Mouse (Mus musculus) spleen, adult 2 months (tissue): ENCODE results near the gene Kazald1. TPM values are rescaled to one million over a fixed set of nuclear protein-coding genes. Genes with fewer than 3 reads are reported as not detected.
"Not testable (repeated sequence)": the region's sequence is repeated elsewhere in the genome, so short reads cannot be mapped to it uniquely, and the experiment has no call there.

Experiments
- DNase-seq, 2 experiments: peaks; one replicate each; pipeline versions ENCODE4 v3.0.0 to v3.0.0-alpha.2; 2012 to 2021; ENCODE audit warnings: low spot score in 2 of 2, low read depth in 1 of 2
- H3K27ac ChIP-seq: fragments of 200-500 bp; 2 replicates; pipeline ENCODE4 v1.5.1; 2012; ENCODE audit warnings: low read length, inconsistent platforms; ENCODE audit not compliant: insufficient read depth
- H3K27me3 ChIP-seq: fragments of 200-500 bp; 2 replicates; pipeline ENCODE4 v1.6.1; 2012; ENCODE audit warnings: mild to moderate bottlenecking, moderate library complexity, low read length, inconsistent platforms; ENCODE audit not compliant: control insufficient read depth, insufficient read depth
- H3K36me3 ChIP-seq: fragments of 200-500 bp; 2 replicates; pipeline ENCODE4 v1.6.1; 2012; ENCODE audit warnings: mild to moderate bottlenecking, low read length, inconsistent platforms; ENCODE audit not compliant: control insufficient read depth, insufficient read depth
- H3K4me1 ChIP-seq: fragments of 200-500 bp; 2 replicates; pipeline ENCODE4 v1.6.1; 2011; ENCODE audit warnings: inconsistent platforms; ENCODE audit not compliant: control insufficient read depth, insufficient read depth, insufficient read length
- H3K4me3 ChIP-seq: fragments of 200-500 bp; 2 replicates; pipeline ENCODE4 v1.5.1; 2011; ENCODE audit warnings: mild to moderate bottlenecking, inconsistent platforms; ENCODE audit not compliant: insufficient read depth, insufficient read length; ENCODE audit errors: extremely low read depth
- CTCF ChIP-seq: fragments of 200-500 bp; IDR thresholded peaks from 2 replicates; pipeline ENCODE4 v1.5.1; 2011; ENCODE audit warnings: mild to moderate bottlenecking, inconsistent platforms; ENCODE audit not compliant: insufficient read depth, insufficient read length, insufficient replicate concordance; ENCODE audit errors: extremely low read depth
- POLR2A ChIP-seq: fragments of 200-500 bp; IDR thresholded peaks from 2 replicates; pipeline ENCODE4 v1.6.1; 2011; ENCODE audit warnings: low read depth, low read length, inconsistent platforms
- WGBS: fragments of 180-500 bp; shearing (Covaris S2); methylation state at CpG from one replicate; pipeline ENCODE4 v1.1.7; 2018; 5-methylcytosine and 5-hydroxymethylcytosine counted together
- polyA plus RNA-seq: library from polyadenylated mRNA; depleted of rRNA; stranded (reverse); fragments of >200 nt; gene quantifications from 2 replicates; pipeline ENCODE4 v1.2.3, GENCODE M21; 2012

Gene Kazald1
- polyA plus RNA-seq, 1 experiment, result 63.8 TPM

- Histone ChIP-seq H3K27me3 (no peaks in the 10 kb centered on the region), H3K4me1 (no peaks in the 10 kb centered on the region; the same call in 1 of the 2 replicates), H3K27ac (no peak overlapping the region), H3K36me3 (no peaks in the 10 kb centered on the region), H3K4me3 (no peak overlapping the region)
- TF ChIP-seq POLR2A, result no peak
- peak; percentile 58; the same call in 1 of the 2 replicates for TF ChIP-seq CTCF
- WGBS, result 40% methylated on average over 20 of the region's 20 CpGs
- peak in 1 of 2 experiments; percentile 48 for DNase-seq
These were observed 44.0 kb upstream of the Kazald1 start for GRCm38 (mm10) chr19:45030746-45031693.

- Histone ChIP-seq H3K36me3 (no peaks in the 10 kb centered on the region), H3K4me3 (no peak overlapping the region), H3K27me3 (no peaks in the 10 kb centered on the region), H3K4me1 (no peaks in the 10 kb centered on the region), H3K27ac (no peak overlapping the region)
- TF ChIP-seq POLR2A, result no peak
- peak; percentile 78; the same call in 1 of the 2 replicates for TF ChIP-seq CTCF
- peak in 1 of 2 experiments; percentile 47 for DNase-seq
- 29% methylated on average over 4 of the region's 4 CpGs for WGBS
These were observed 43.3 kb upstream of the Kazald1 start for GRCm38 (mm10) chr19:45031780-45032179.

GRCm38 (mm10) chr19:45032570-45033332 lies 42.3 kb upstream of the Kazald1 start:
- TF ChIP-seq CTCF (no peak), POLR2A (no peak)
- H3K27ac ChIP-seq, result no peak overlapping the region
- H3K27me3 ChIP-seq, result no peaks in the 10 kb centered on the region
- no peaks in the 10 kb centered on the region for H3K4me1 ChIP-seq
- 61% methylated on average over 17 of the region's 17 CpGs for WGBS
- H3K36me3 ChIP-seq, result no peaks in the 10 kb centered on the region
- no peak for DNase-seq
- H3K4me3 ChIP-seq, result no peak overlapping the region

- no peak overlapping the region for H3K27ac ChIP-seq
- no peaks in the 10 kb centered on the region for H3K36me3 ChIP-seq
- H3K4me1 ChIP-seq, result no peaks in the 10 kb centered on the region
- TF ChIP-seq POLR2A, result no peak
- peak; percentile 33; the same call in 1 of the 2 replicates for TF ChIP-seq CTCF
- no peaks in the 10 kb centered on the region for H3K27me3 ChIP-seq
- peak in 1 of 2 experiments; percentile 45 for DNase-seq
- no peak overlapping the region for H3K4me3 ChIP-seq
- WGBS, result 53% methylated on average over 15 of the region's 16 CpGs
These were observed 38.2 kb upstream of the Kazald1 start for GRCm38 (mm10) chr19:45036867-45037266.

- not testable (repeated sequence) for H3K27me3 ChIP-seq
These were observed 36.8 kb upstream of the Kazald1 start for GRCm38 (mm10) chr19:45038198-45038597.

GRCm38 (mm10) chr19:45040214-45040613 lies 34.8 kb upstream of the Kazald1 start:
- 74% methylated on average over 13 of the region's 13 CpGs for WGBS

More at GRCm38 (mm10) chr19:45038198-45038597, 36.8 kb upstream of the Kazald1 start:
- not testable (repeated sequence) for H3K4me1 ChIP-seq, H3K4me3 ChIP-seq, DNase-seq, H3K27ac ChIP-seq, H3K36me3 ChIP-seq
- 89% methylated on average over 7 of the region's 7 CpGs for WGBS

More at GRCm38 (mm10) chr19:45040214-45040613, 34.8 kb upstream of the Kazald1 start:
- Histone ChIP-seq H3K4me3 (no peak overlapping the region), H3K27me3 (no peaks in the 10 kb centered on the region), H3K4me1 (no peaks in the 10 kb centered on the region), H3K36me3 (no peaks in the 10 kb centered on the region), H3K27ac (no peak overlapping the region)
- TF ChIP-seq CTCF (no peak), POLR2A (no peak)
- DNase-seq, result no peak
